Mouse (Mus musculus): ENCODE results near the gene Zfp936.

GRCm38 (mm10) chr7:43177003-43177702 lies 63.1 kb downstream of the Zfp936 start:
- no peak for TF ChIP-seq CTCF (IDR thresholded peaks at IDR 0.05; ENCODE audit: borderline replicate concordance, insufficient read depth, low read length)
- TF ChIP-seq POLR2A (IDR thresholded peaks at IDR 0.05; ENCODE audit: low read depth, low read length): no peak

Measured in embryonic fibroblast, embryonic 13.5 days (primary cell).